Mouse (Mus musculus) bone marrow, adult 2 months (tissue): ENCODE data around the gene Slc22a23.

Experiments
- CTCF ChIP-seq: fragments of 200-500 bp; IDR thresholded peaks from 2 replicates; pipeline ENCODE4 v1.5.1; 2011; ENCODE audit warnings: low read length, control low read depth; ENCODE audit not compliant: control insufficient read depth, insufficient read depth
- POLR2A ChIP-seq: fragments of 200-500 bp; IDR thresholded peaks from 2 replicates; pipeline ENCODE4 v1.6.1; 2011; ENCODE audit warnings: low read depth, mild to moderate bottlenecking, control low read depth, low read length, borderline replicate concordance; ENCODE audit not compliant: control insufficient read depth

DNA sequence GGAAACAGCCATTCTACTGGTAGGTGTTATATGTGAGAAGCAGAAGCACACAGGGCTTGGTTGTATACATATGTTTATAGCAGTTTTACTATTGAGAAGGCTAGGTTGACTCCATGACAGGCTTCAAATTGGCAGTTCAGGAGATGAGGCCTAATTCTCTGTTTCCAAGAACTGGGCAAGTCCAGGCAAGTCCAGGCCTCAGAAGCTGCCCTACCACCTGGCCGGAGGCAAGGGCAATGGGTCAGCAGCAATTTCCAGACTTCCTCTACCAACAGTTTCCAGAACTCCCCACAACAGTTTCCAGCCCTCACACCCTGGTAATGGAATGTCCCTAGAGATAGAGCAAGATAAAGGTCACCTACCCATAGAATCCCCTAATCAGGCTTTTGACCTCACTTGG, 185.1 kb downstream of the Slc22a23 start:
- TF ChIP-seq CTCF (no peak), POLR2A (no peak)
